Mouse (Mus musculus) kidney, adult 2 months (tissue): ENCODE results near the gene Mpc1.

Experiments used
- CTCF ChIP-seq: fragments of 200-500 bp; conservative IDR thresholded peaks from 2 replicates; pipeline ENCODE4 v1.5.1; 2011; ENCODE audit warnings: low read depth, mild to moderate bottlenecking, control low read depth, low read length, moderate library complexity, mixed read lengths; ENCODE audit not compliant: insufficient read depth, insufficient read length
- POLR2A ChIP-seq: fragments of 200-500 bp; IDR thresholded peaks from one replicate; pipeline ENCODE4 v1.6.1; 2011; ENCODE audit warnings: low read depth, low read length, control low read depth

DNA sequence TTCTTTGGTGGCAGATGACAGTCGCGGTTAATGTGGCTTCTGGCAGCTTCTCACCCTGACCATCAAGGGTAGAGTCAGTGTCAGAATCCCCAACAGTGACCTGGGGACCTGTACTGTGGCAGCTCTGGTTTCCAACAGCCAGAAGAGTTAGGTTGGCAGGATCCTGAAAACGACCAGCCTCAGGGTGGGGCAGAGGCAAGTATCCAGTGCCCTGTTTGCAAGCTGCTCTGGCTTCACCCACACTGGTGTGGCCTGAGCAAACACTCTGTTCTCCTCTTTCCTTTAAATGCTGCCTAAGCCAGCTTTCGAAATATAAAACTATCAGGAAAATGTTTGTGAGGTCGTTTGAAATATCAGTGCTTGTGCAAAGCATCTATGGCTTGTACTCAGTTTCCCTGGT lies 47.9 kb downstream of the Mpc1 start:
- TF ChIP-seq POLR2A (no peak), CTCF (no peak)
